Mouse (Mus musculus): ENCODE measurements at regions not wholly inside any gene's neighbourhood (a gene's known extent, or its start where the extent isn't known, plus 50 kb on each side); places are given as distances from the start of the nearest gene placed in this dataset.
A peak's percentile ranks its signal among the peaks of the same experiment; 100 is the strongest.

GRCm38 (mm10) chr8:80314826-80315225 is 178.8 kb upstream of the Gypa start:
- H3K27ac ChIP-seq, result peak overlapping the region; percentile 72
- no peaks in the 10 kb centered on the region for H3K9me3 ChIP-seq (replicated peaks)
- no peaks in the 10 kb centered on the region for H3K36me3 ChIP-seq
- peaks cover 60% of the 10 kb centered on the region for H3K4me1 ChIP-seq
- 10% methylated on average over 7 of the region's 7 CpGs for WGBS
- peak overlapping the region; percentile 28 for H3K4me3 ChIP-seq
- peaks cover 37% of the 10 kb centered on the region for H3K27me3 ChIP-seq (ENCODE audit: low read depth, poor library complexity, severe bottlenecking)
- DNase-seq (ENCODE audit: low spot score), result peak; percentile 87

DNA sequence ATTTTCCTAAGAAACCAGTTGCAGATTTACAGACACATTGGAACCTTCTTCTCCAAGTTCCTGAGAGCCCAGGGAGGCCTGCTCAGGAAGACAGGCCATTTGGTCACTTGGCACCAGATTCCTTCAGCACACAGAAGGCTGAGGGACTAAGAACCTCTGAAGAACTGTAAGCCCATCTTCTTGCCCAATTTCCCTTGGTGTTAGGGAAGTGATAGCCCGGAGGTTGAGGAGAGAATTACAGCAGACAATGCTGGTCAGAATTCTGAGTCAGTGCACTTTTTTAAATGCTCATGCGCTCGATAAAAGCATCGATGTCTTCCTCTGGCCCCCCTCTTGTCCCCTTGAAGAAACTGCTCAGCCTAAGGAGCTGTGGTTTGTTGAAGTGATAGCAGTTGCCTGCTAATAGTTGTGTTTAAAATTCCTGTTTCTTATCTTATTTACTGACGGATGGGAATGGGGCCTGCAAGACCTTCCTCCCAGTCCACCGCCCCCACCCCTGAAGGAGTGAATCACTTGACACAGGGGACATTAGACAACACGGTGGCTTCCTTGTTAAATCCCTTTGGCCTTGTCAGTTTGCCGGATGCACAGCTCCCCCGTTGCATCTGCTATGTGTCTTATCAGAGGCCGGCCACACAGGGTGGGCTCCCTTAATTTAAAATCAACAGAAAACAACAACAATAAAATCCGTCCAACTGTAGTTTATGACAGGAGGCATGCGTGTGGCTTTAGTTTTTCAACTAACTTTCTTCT is 179.5 kb upstream of the Gypa start:
- 29% methylated on average over 12 of the region's 12 CpGs for WGBS
- Histone ChIP-seq H3K27me3 (ENCODE audit: low read depth, poor library complexity, severe bottlenecking) (peaks cover 43% of the 10 kb centered on the region), H3K36me3 (no peaks in the 10 kb centered on the region), H3K4me1 (peaks cover 52% of the 10 kb centered on the region), H3K9me3 (replicated peaks) (no peaks in the 10 kb centered on the region), H3K4me3 (no peak overlapping the region), H3K27ac (peak overlapping the region; percentile 72)
- no peak for DNase-seq (ENCODE audit: low spot score)

DNA sequence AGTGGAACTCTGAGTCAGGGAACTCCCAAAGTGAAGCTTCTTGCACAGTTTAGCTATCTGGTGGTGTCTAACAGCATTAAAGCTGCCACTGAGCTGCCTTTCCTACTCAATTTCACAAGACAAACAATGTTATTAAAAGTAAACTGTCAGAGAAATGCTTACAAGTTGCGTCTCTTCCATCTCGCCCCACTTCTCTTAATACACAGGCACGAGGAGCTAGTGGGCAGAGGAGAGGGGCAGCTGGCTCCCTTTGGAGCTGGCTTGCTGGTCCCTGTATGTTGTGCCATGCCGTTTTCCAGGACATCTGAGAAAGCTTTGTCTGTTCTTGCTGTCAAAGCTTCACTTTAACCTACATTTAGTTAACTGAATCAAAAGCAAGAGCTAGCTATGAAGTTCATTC is 185.8 kb upstream of the Gypa start:
- Histone ChIP-seq H3K4me1 (no peaks in the 10 kb centered on the region), H3K27me3 (ENCODE audit: low read depth, poor library complexity, severe bottlenecking) (peaks cover 29% of the 10 kb centered on the region), H3K9me3 (replicated peaks) (no peaks in the 10 kb centered on the region), H3K36me3 (no peaks in the 10 kb centered on the region), H3K27ac (no peak overlapping the region), H3K4me3 (no peak overlapping the region)
- 82% methylated on average over 4 of the region's 4 CpGs for WGBS
- no peak for DNase-seq (ENCODE audit: low spot score)

DNA sequence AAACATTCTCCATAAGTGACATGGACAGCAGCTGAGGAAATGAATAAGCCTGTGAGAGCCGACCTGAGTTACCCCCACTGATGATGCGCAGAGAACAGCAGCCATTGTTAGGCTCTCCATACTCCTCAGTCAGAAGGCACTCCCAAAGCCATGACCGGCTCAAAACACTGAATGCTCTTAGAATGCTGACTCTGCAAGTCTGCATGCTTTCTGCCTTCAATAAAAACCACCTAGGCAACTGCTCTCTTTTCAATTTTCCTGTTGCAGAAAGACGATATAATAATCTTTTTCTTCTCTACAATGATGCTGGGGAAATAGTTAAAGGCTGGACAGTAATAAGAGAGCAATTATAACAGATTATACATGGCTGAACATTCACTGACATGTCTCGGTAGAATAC is 195.0 kb upstream of the Gypa start:
- no peak overlapping the region for H3K27ac ChIP-seq
- WGBS, result 89% methylated on average over 5 of the region's 5 CpGs

DNA sequence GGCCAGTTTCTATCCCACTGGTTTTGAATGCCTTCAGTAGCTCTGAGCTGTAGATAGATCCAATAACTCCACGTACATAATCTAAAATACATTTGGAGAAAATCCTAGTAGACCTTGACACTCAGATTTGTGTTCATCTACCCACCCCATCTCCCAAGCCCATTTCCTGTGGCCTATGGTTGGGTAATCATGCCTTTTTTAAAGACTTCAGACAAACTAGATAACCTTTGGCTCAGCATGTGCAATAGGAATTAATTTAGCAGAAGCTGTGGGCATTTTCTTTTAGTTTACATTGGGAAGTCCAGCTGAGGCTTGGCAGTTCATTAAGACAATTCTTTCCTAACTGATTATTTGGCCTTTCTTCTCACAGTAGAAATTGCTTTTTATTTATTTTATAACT is 203.3 kb upstream of the Gypa start:
- no peak overlapping the region for H3K4me3 ChIP-seq

More for the DNA sequence above, 195.0 kb upstream of the Gypa start:
- Histone ChIP-seq H3K27me3 (ENCODE audit: low read depth, poor library complexity, severe bottlenecking) (no peaks in the 10 kb centered on the region), H3K4me1 (no peaks in the 10 kb centered on the region), H3K4me3 (no peak overlapping the region), H3K36me3 (no peaks in the 10 kb centered on the region), H3K9me3 (replicated peaks) (no peaks in the 10 kb centered on the region)
- DNase-seq (ENCODE audit: low spot score), result no peak

DNA sequence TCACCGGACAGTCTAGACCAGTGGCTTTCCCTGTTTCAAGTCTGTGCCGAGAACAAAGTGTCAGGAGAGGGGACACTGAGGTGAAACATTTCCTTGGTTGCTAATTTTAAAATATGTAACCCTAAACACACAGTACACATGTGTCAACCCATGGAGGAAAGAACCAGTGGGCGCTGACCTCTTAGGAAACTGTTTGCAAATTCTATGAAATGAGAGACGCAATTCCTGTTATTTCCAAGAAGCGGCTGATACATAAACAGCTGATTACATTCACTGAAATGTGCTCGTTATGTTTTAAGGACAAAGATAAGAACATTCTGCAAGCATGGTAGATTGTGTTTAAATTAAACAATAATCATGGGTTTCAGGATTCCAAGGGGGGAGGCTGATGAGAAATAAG is 204.3 kb upstream of the Gypa start:
- H3K27me3 ChIP-seq (ENCODE audit: low read depth, poor library complexity, severe bottlenecking), result no peaks in the 10 kb centered on the region
- no peaks in the 10 kb centered on the region for H3K9me3 ChIP-seq (replicated peaks)
- WGBS, result 75% methylated on average over 6 of the region's 6 CpGs
- H3K27ac ChIP-seq, result no peak overlapping the region
- peaks cover 28% of the 10 kb centered on the region for H3K4me1 ChIP-seq
- DNase-seq (ENCODE audit: low spot score), result no peak
- H3K4me3 ChIP-seq, result no peak overlapping the region
- no peaks in the 10 kb centered on the region for H3K36me3 ChIP-seq

More for the DNA sequence above, 203.3 kb upstream of the Gypa start:
- H3K27ac ChIP-seq, result no peak overlapping the region
- 78% methylated on average over 1 of the region's 1 CpGs for WGBS
- H3K9me3 ChIP-seq (replicated peaks), result no peaks in the 10 kb centered on the region
- H3K27me3 ChIP-seq (ENCODE audit: low read depth, poor library complexity, severe bottlenecking), result no peaks in the 10 kb centered on the region
- DNase-seq (ENCODE audit: low spot score), result no peak
- H3K4me1 ChIP-seq, result peaks cover 28% of the 10 kb centered on the region
- no peaks in the 10 kb centered on the region for H3K36me3 ChIP-seq

DNA sequence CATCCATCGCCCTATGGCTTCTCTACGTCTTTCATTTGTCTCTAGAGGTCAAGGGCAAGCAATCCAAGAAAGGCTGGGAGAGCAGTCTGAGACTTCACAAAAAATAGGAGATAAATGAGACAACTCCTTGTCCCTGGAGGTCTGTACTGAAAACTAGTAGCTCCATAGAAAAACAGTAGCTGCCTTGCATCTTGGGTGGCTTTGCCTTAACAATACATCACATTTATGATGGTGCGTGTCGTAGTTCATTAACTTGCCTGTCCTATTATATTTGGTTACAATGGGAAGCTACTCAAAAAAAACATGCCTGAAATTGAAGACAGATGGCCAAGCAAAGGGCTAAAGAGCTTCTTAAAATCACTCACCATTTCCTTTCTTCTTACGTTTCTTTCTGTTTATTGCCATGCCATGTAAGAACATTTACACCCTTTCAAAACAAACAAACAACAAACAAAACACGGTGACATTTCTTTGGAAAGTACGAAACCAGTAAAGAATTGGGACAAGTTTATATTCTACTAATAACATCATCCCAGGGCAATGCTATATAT is 211.2 kb upstream of the Hhip start:
- no peaks in the 10 kb centered on the region for H3K27me3 ChIP-seq (ENCODE audit: low read depth, poor library complexity, severe bottlenecking)
- peaks cover 12% of the 10 kb centered on the region for H3K4me1 ChIP-seq
- H3K4me3 ChIP-seq, result no peak overlapping the region
- H3K9me3 ChIP-seq (replicated peaks), result no peaks in the 10 kb centered on the region
- 60% methylated on average over 7 of the region's 7 CpGs for WGBS
- no peaks in the 10 kb centered on the region for H3K36me3 ChIP-seq
- DNase-seq (ENCODE audit: low spot score), result no peak
- H3K27ac ChIP-seq, result no peak overlapping the region

DNA sequence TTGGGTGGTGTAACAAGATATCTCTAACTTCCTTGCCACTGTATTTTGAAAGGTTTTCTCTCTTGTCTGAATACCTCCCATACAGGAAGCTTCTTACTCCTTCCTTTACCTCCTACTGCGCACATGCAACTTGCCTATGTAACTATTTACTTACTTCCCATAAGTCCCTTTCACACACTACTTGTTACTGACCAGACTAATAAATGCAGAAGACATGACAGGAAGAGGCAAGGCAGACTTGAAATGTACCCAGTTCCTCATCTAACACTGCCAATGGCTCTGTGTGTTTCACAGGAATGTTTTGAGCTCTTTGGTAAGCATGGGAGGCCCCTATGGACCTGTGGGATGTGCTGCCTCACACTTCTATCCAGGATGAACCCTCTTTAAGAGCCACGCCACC is 207.1 kb upstream of the Hhip start:
- 89% methylated on average over 2 of the region's 2 CpGs for WGBS
- H3K27ac ChIP-seq, result no peak overlapping the region

DNA sequence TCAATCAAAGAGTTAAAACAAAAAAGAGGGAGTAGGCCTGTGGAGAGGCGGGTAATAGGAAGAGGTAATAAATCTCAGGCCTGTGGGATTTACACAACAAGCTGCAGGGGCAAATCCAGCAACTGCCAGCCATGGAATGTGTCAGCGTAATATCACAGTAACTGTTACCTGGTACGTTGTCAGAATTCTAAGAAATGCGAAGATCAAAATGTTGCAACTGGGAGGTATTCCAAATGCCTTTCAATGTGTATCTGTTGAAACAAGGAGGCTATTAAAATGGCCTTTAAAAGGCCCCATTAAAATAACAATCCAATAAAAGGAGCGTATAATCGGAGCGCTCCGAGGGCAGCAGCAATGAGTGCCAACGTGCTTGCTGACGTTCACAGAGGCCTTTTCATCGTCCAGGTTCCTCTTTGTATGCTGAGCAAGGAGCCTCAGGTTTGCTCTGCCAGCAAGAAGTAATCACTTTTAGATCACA is 205.7 kb upstream of the Hhip start:
- Histone ChIP-seq H3K27ac (peak overlapping the region; percentile 71), H3K36me3 (no peaks in the 10 kb centered on the region), H3K9me3 (replicated peaks) (no peaks in the 10 kb centered on the region), H3K27me3 (ENCODE audit: low read depth, poor library complexity, severe bottlenecking) (no peaks in the 10 kb centered on the region), H3K4me1 (peaks cover 24% of the 10 kb centered on the region), H3K4me3 (no peak overlapping the region)
- no peak for DNase-seq (ENCODE audit: low spot score)
- 43% methylated on average over 11 of the region's 11 CpGs for WGBS

More for the DNA sequence above, 207.1 kb upstream of the Hhip start:
- Histone ChIP-seq H3K36me3 (no peaks in the 10 kb centered on the region), H3K4me3 (no peak overlapping the region), H3K9me3 (replicated peaks) (no peaks in the 10 kb centered on the region), H3K27me3 (ENCODE audit: low read depth, poor library complexity, severe bottlenecking) (no peaks in the 10 kb centered on the region), H3K4me1 (peaks cover 27% of the 10 kb centered on the region)
- DNase-seq (ENCODE audit: low spot score), result no peak

DNA sequence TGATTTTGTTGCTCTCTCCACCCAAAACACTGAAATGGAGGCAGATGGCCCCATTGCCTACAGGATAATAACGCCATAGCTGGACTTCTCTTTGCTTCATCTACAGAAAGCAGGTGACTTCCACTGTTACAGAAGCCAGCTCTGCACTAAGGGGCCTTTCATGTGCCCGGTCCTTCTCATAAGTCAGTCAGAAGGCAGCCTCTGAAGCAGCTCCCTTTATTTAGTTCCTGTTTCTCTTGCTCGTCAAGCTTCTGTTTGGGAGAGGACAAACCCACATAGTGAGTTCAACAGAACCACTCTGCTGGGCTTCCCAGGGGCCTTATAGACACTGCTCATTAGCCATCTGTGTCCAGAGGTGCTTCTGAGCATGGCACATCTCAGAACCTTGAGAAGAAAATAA is 205.1 kb upstream of the Hhip start:
- Histone ChIP-seq H3K9me3 (replicated peaks) (no peaks in the 10 kb centered on the region), H3K27ac (peak overlapping the region; percentile 71; the same call in 1 of the 2 replicates), H3K36me3 (no peaks in the 10 kb centered on the region), H3K27me3 (ENCODE audit: low read depth, poor library complexity, severe bottlenecking) (no peaks in the 10 kb centered on the region), H3K4me1 (peaks cover 24% of the 10 kb centered on the region), H3K4me3 (no peak overlapping the region)
- WGBS, result 76% methylated on average over 3 of the region's 3 CpGs
- DNase-seq (ENCODE audit: low spot score), result no peak

- no peak overlapping the region for H3K27ac ChIP-seq
- 0 out of 2 replicates have a peak, but pooled peaks cover 3% of the 10 kb centered on the region for H3K27me3 ChIP-seq (ENCODE audit: low read depth, poor library complexity, severe bottlenecking)
- DNase-seq (ENCODE audit: low spot score), result no peak
- H3K4me1 ChIP-seq, result 0 out of 2 replicates have a peak, but pooled peaks cover 11% of the 10 kb centered on the region
- no peak overlapping the region for H3K4me3 ChIP-seq
- no peaks in the 10 kb centered on the region for H3K9me3 ChIP-seq (replicated peaks)
- 27% methylated on average over 4 of the region's 4 CpGs for WGBS
- H3K36me3 ChIP-seq, result no peaks in the 10 kb centered on the region
Measured at GRCm38 (mm10) chr8:80253541-80253940, 195.7 kb upstream of the Hhip start.

GRCm38 (mm10) chr8:80251595-80251994 is 193.8 kb upstream of the Hhip start:
- WGBS, result 43% methylated on average over 3 of the region's 3 CpGs
- no peaks in the 10 kb centered on the region for H3K36me3 ChIP-seq
- H3K27me3 ChIP-seq (ENCODE audit: low read depth, poor library complexity, severe bottlenecking), result 0 out of 2 replicates have a peak, but pooled peaks cover 3% of the 10 kb centered on the region
- H3K27ac ChIP-seq, result no peak overlapping the region
- DNase-seq (ENCODE audit: low spot score), result no peak
- 0 out of 2 replicates have a peak, but pooled peaks cover 11% of the 10 kb centered on the region for H3K4me1 ChIP-seq
- no peak overlapping the region for H3K4me3 ChIP-seq
- no peaks in the 10 kb centered on the region for H3K9me3 ChIP-seq (replicated peaks)
